Mouse (Mus musculus): ENCODE data around the gene Pcmt1. TPM values are rescaled to one million over a fixed set of nuclear protein-coding genes. Genes with fewer than 3 reads are reported as not detected.
"Not testable (repeated sequence)": the region's sequence is repeated elsewhere in the genome, so short reads cannot be mapped to it uniquely, and the experiment has no call there.

Pcmt1 gene
- polyA plus RNA-seq, 2 experiments = 41.6 to 95.4 TPM

DNA sequence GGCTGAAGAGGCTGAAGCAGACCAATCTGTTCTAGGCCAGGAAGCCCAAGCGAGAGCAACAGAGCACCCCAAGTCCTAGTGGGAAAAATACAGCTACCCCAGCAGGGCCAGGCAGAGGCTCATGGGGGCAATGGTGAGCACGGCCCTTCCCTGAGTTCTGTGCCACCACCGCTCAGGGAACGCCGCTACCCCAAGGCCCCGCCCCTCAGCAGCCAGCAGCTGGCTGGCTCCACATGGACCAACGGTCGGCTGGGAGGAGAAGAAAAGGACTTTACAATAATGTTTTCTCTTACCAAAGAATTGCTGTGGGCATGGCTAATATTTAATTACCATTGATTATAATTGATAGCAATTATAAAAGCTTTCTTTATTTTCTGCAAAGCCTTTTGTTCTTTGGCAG, 66.1 kb downstream of the Pcmt1 start:
- no peak for TF ChIP-seq CTCF (IDR thresholded peaks at IDR 0.05; ENCODE audit: low read depth)
- TF ChIP-seq EP300 (IDR thresholded peaks at IDR 0.05; ENCODE audit: low read depth) = no peak
- ATAC-seq (ENCODE audit: insufficient read depth) = no peak
- Histone ChIP-seq H3K4me2 (ENCODE audit: low read depth) (no peak overlapping the region), H3K27ac (no peak overlapping the region), H3K27me3 (ENCODE audit: control insufficient read depth, insufficient read depth, low read length) (no peaks in the 10 kb centered on the region), H3K36me3 (replicated peaks; ENCODE audit: control insufficient read depth, insufficient read depth, low read depth) (no peaks in the 10 kb centered on the region), H3K4me3 (ENCODE audit: insufficient read depth in 1 of 2, low read depth in 2 of 2, low read length in 2 of 2) (no peak overlapping the region), H3K9me3 (ENCODE audit: control insufficient read depth, low read length) (no peaks in the 10 kb centered on the region), H3K9ac (replicated peaks) (no peak overlapping the region), H3K4me1 (replicated peaks; ENCODE audit: control insufficient read depth in 2 of 2, insufficient read depth in 2 of 2, low read length in 1 of 2) (no peaks in the 10 kb centered on the region)
- DNase-seq (ENCODE audit: low read depth in 3 of 3, low spot score in 3 of 3) = no peak
- 74% methylated on average over 8 of the region's 8 CpGs for WGBS (ENCODE audit: insufficient replicate concordance)

GRCm38 (mm10) chr10:7612210-7612609, 68.7 kb downstream of the Pcmt1 start:
- H3K9me3 ChIP-seq (ENCODE audit: control insufficient read depth, low read length); ATAC-seq (ENCODE audit: insufficient read depth); H3K36me3 ChIP-seq (replicated peaks; ENCODE audit: control insufficient read depth, insufficient read depth, low read depth); H3K4me1 ChIP-seq (replicated peaks; ENCODE audit: control insufficient read depth in 2 of 2, insufficient read depth in 2 of 2, low read length in 1 of 2); H3K27ac ChIP-seq; DNase-seq (ENCODE audit: low read depth in 3 of 3, low spot score in 3 of 3); H3K27me3 ChIP-seq (ENCODE audit: control insufficient read depth, insufficient read depth, low read length); H3K9ac ChIP-seq (replicated peaks); H3K4me3 ChIP-seq (ENCODE audit: insufficient read depth in 1 of 2, low read depth in 2 of 2, low read length in 2 of 2); H3K4me2 ChIP-seq (ENCODE audit: low read depth): not testable (repeated sequence)

DNA sequence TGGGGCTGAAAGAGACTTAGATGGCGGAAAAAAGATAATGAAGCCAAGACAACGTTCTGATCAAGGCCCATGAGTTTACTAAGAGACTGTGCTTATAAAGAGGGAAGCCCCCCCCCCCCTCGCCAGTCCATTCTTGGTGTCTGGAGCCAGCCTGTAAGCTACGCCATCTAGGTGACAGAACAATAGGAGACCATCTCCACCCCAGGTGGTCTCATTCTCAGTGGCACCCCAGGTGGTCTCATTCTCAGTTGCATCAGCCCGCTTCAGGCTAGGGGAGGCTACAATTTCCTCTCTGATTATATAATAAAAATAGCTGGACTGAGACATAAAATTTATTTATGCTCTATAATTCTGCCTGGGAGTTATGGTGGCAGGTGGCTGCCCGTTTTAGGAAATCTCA, 69.3 kb downstream of the Pcmt1 start:
- H3K4me1 ChIP-seq (replicated peaks; ENCODE audit: control insufficient read depth in 2 of 2, insufficient read depth in 2 of 2, low read length in 1 of 2) = no peaks in the 10 kb centered on the region
- ATAC-seq (ENCODE audit: insufficient read depth) (no peak), DNase-seq (ENCODE audit: low read depth in 3 of 3, low spot score in 3 of 3) (no peak)
- H3K9me3 ChIP-seq (ENCODE audit: control insufficient read depth, low read length) = no peaks in the 10 kb centered on the region
- H3K9ac ChIP-seq (replicated peaks) = no peak overlapping the region
- no peaks in the 10 kb centered on the region for H3K36me3 ChIP-seq (replicated peaks; ENCODE audit: control insufficient read depth, insufficient read depth, low read depth)
- no peak overlapping the region for H3K4me2 ChIP-seq (ENCODE audit: low read depth)
- no peaks in the 10 kb centered on the region for H3K27me3 ChIP-seq (ENCODE audit: control insufficient read depth, insufficient read depth, low read length)
- no peak for TF ChIP-seq EP300 (IDR thresholded peaks at IDR 0.05; ENCODE audit: low read depth)
- TF ChIP-seq CTCF (IDR thresholded peaks at IDR 0.05; ENCODE audit: low read depth) = no peak
- no peak overlapping the region for H3K27ac ChIP-seq
- WGBS (ENCODE audit: insufficient replicate concordance) = 58% methylated on average over 6 of the region's 6 CpGs
- no peak overlapping the region for H3K4me3 ChIP-seq (ENCODE audit: insufficient read depth in 1 of 2, low read depth in 2 of 2, low read length in 2 of 2)

DNA sequence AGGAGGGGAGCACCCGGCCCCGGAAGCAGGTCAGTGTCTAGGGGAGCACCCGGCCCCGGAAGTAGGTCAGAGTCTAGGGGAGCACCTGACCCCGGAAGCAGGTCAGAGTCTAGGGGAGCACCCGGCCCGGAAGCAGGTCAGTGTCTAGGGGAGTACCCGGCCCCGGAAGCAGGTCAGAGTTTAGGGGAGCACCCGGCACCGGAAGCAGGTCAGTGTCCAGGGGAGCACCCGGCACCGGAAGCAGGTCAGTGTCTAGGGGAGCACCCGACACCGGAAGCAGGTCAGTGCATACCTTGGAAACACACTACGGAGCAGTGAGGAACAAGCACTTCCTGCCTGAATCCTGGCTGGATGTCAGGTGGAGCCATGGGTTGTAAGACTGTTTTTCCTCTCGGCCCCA, 72.3 kb downstream of the Pcmt1 start:
- WGBS (ENCODE audit: insufficient replicate concordance) = 84% methylated on average over 17 of the region's 17 CpGs
- Histone ChIP-seq H3K9me3 (ENCODE audit: control insufficient read depth, low read length) (no peaks in the 10 kb centered on the region), H3K4me3 (ENCODE audit: insufficient read depth in 1 of 2, low read depth in 2 of 2, low read length in 2 of 2) (no peak overlapping the region), H3K27me3 (ENCODE audit: control insufficient read depth, insufficient read depth, low read length) (no peaks in the 10 kb centered on the region), H3K9ac (replicated peaks) (no peak overlapping the region), H3K4me2 (ENCODE audit: low read depth) (no peak overlapping the region), H3K27ac (no peak overlapping the region), H3K4me1 (replicated peaks; ENCODE audit: control insufficient read depth in 2 of 2, insufficient read depth in 2 of 2, low read length in 1 of 2) (no peaks in the 10 kb centered on the region), H3K36me3 (replicated peaks; ENCODE audit: control insufficient read depth, insufficient read depth, low read depth) (no peaks in the 10 kb centered on the region)
- ATAC-seq (ENCODE audit: insufficient read depth) (no peak), DNase-seq (ENCODE audit: low read depth in 3 of 3, low spot score in 3 of 3) (no peak)
- TF ChIP-seq EP300 (IDR thresholded peaks at IDR 0.05; ENCODE audit: low read depth) (no peak), CTCF (IDR thresholded peaks at IDR 0.05; ENCODE audit: low read depth) (no peak)

- no peak for TF ChIP-seq CTCF (IDR thresholded peaks at IDR 0.05; ENCODE audit: low read depth)
- ATAC-seq (ENCODE audit: insufficient read depth) (no peak), DNase-seq (ENCODE audit: low read depth in 3 of 3, low spot score in 3 of 3) (no peak)
- H3K4me3 ChIP-seq (ENCODE audit: insufficient read depth in 1 of 2, low read depth in 2 of 2, low read length in 2 of 2) = no peak overlapping the region
- WGBS (ENCODE audit: insufficient replicate concordance) = 62% methylated on average over 2 of the region's 2 CpGs
- H3K36me3 ChIP-seq (replicated peaks; ENCODE audit: control insufficient read depth, insufficient read depth, low read depth) = no peaks in the 10 kb centered on the region
- no peaks in the 10 kb centered on the region for H3K9me3 ChIP-seq (ENCODE audit: control insufficient read depth, low read length)
- no peak overlapping the region for H3K4me2 ChIP-seq (ENCODE audit: low read depth)
- H3K9ac ChIP-seq (replicated peaks) = no peak overlapping the region
- H3K4me1 ChIP-seq (replicated peaks; ENCODE audit: control insufficient read depth in 2 of 2, insufficient read depth in 2 of 2, low read length in 1 of 2) = no peaks in the 10 kb centered on the region
- no peak overlapping the region for H3K27ac ChIP-seq
- no peaks in the 10 kb centered on the region for H3K27me3 ChIP-seq (ENCODE audit: control insufficient read depth, insufficient read depth, low read length)
Measured at GRCm38 (mm10) chr10:7606437-7606836, 74.5 kb downstream of the Pcmt1 start.

GRCm38 (mm10) chr10:7605168-7605567, 75.8 kb downstream of the Pcmt1 start:
- WGBS (ENCODE audit: insufficient replicate concordance) = 47% methylated on average over 2 of the region's 2 CpGs
- no peaks in the 10 kb centered on the region for H3K36me3 ChIP-seq (replicated peaks; ENCODE audit: control insufficient read depth, insufficient read depth, low read depth)
- ATAC-seq (ENCODE audit: insufficient read depth) (no peak), DNase-seq (ENCODE audit: low read depth in 3 of 3, low spot score in 3 of 3) (no peak)
- no peaks in the 10 kb centered on the region for H3K4me1 ChIP-seq (replicated peaks; ENCODE audit: control insufficient read depth in 2 of 2, insufficient read depth in 2 of 2, low read length in 1 of 2)
- H3K4me2 ChIP-seq (ENCODE audit: low read depth) = no peak overlapping the region
- TF ChIP-seq CTCF (IDR thresholded peaks at IDR 0.05; ENCODE audit: low read depth) = no peak
- TF ChIP-seq EP300 (IDR thresholded peaks at IDR 0.05; ENCODE audit: low read depth) = no peak
- no peak overlapping the region for H3K27ac ChIP-seq
- H3K9me3 ChIP-seq (ENCODE audit: control insufficient read depth, low read length) = no peaks in the 10 kb centered on the region
- H3K4me3 ChIP-seq (ENCODE audit: insufficient read depth in 1 of 2, low read depth in 2 of 2, low read length in 2 of 2) = no peak overlapping the region
- no peaks in the 10 kb centered on the region for H3K27me3 ChIP-seq (ENCODE audit: control insufficient read depth, insufficient read depth, low read length)
- H3K9ac ChIP-seq (replicated peaks) = no peak overlapping the region
